Mouse (Mus musculus): ENCODE measurements around the gene Adam23. TPM values are rescaled to one million over a fixed set of nuclear protein-coding genes. Genes with fewer than 3 reads are reported as not detected.

Gene Adam23
- polyA plus RNA-seq, 1 experiment = 0.43 TPM

GRCm38 (mm10) chr1:63534271-63534827, 88.7 kb downstream of the Adam23 start:
- no peaks in the 10 kb centered on the region for H3K27me3 ChIP-seq (ENCODE audit: control insufficient read depth, insufficient read depth, insufficient read length)

DNA sequence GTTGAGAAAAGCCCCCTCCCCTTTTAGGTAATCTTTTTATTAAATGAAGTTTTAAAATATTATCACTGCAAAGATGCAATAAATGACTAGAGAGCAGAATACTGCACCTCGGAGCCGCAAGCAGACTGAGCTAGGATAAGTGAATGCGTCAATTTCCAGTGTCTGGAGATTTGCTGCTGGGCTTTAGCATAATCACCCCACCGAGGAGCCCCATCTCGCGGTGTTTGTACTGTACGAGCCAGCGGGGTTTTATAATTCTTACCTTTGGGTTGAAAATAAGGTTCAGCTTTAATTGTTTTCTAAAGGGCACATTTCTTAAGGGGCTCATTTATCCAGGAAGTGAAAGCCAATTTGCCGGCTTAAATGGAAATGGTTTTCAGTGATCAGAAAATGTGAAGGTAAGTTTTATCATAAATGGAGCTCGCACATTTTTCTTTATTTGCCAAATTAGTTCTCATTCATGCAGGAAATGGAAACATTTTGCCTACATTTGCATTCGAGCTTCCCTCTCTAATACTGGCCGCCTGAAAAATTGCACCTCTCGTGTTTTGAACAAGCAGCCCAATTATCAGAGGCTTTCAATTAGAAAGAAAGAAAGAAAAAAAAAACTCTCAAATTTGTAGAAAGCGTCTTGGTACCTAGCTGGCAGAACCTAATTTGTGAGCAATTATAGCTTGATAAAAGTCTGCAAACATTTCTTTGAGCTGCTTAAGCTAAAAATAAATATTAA, 94.4 kb downstream of the Adam23 start:
- TF ChIP-seq POLR2A (IDR thresholded peaks at IDR 0.05; ENCODE audit: insufficient read length, low read depth) = no peak
- TF ChIP-seq E2F4 (IDR thresholded peaks at IDR 0.05; ENCODE audit: insufficient read depth) = no peak
- no peak for TF ChIP-seq CEBPB (IDR thresholded peaks at IDR 0.05; ENCODE audit: insufficient read depth, poor library complexity, severe bottlenecking)
- TF ChIP-seq TCF3 (IDR thresholded peaks at IDR 0.05; ENCODE audit: insufficient read length, low read depth) = no peak
- TF ChIP-seq POLR2AphosphoS2 (IDR thresholded peaks at IDR 0.05; ENCODE audit: insufficient read length, low read depth) = no peak
- no peak for TF ChIP-seq SRF (IDR thresholded peaks at IDR 0.05; ENCODE audit: control insufficient read depth, insufficient read length, low read depth)
- no peak for TF ChIP-seq MAX (IDR thresholded peaks at IDR 0.05; ENCODE audit: low read depth)
- no peak for TF ChIP-seq MYOD1 (IDR thresholded peaks at IDR 0.05; ENCODE audit: control insufficient read depth in 1 of 3, insufficient read length in 2 of 3, low read depth in 2 of 3)
- TF ChIP-seq REST (IDR thresholded peaks at IDR 0.05; ENCODE audit: insufficient read depth, insufficient read length) = no peak
- TF ChIP-seq MYOG (IDR thresholded peaks at IDR 0.05; ENCODE audit: control insufficient read depth in 1 of 3, insufficient read depth in 1 of 3, insufficient read length in 2 of 3, low read depth in 2 of 3) = no peak
- TF ChIP-seq TCF12 (IDR thresholded peaks at IDR 0.05; ENCODE audit: insufficient read depth, poor library complexity, severe bottlenecking) = no peak
- Histone ChIP-seq H3ac (ENCODE audit: control insufficient read depth, insufficient read length) (no peak overlapping the region), H3K27me3 (ENCODE audit: control insufficient read depth, insufficient read depth, insufficient read length) (no peaks in the 10 kb centered on the region), H3K36me3 (ENCODE audit: control insufficient read depth, insufficient read depth) (no peaks in the 10 kb centered on the region), H3K79me2 (ENCODE audit: control insufficient read depth, insufficient read depth) (no peaks in the 10 kb centered on the region), H3K4me2 (ENCODE audit: low read depth) (no peak overlapping the region), H3K4me3 (no peak overlapping the region)

More at GRCm38 (mm10) chr1:63534271-63534827, 88.7 kb downstream of the Adam23 start:
- Histone ChIP-seq H3K4me2 (ENCODE audit: low read depth) (no peak overlapping the region), H3K79me2 (ENCODE audit: control insufficient read depth, insufficient read depth) (no peaks in the 10 kb centered on the region), H3ac (ENCODE audit: control insufficient read depth, insufficient read length) (no peak overlapping the region), H3K36me3 (ENCODE audit: control insufficient read depth, insufficient read depth) (no peaks in the 10 kb centered on the region), H3K4me3 (no peak overlapping the region)
- TF ChIP-seq TCF12 (IDR thresholded peaks at IDR 0.05; ENCODE audit: insufficient read depth, poor library complexity, severe bottlenecking) (peak; percentile 16), MYOD1 (IDR thresholded peaks at IDR 0.05; ENCODE audit: control insufficient read depth in 1 of 3, insufficient read length in 2 of 3, low read depth in 2 of 3) (peak in 2 of 3 experiments; percentile 80 to 81), MYOG (IDR thresholded peaks at IDR 0.05; ENCODE audit: control insufficient read depth in 1 of 3, insufficient read depth in 1 of 3, insufficient read length in 2 of 3, low read depth in 2 of 3) (peak in 1 of 3 experiments; percentile 73), REST (IDR thresholded peaks at IDR 0.05; ENCODE audit: insufficient read depth, insufficient read length) (no peak)

DNA sequence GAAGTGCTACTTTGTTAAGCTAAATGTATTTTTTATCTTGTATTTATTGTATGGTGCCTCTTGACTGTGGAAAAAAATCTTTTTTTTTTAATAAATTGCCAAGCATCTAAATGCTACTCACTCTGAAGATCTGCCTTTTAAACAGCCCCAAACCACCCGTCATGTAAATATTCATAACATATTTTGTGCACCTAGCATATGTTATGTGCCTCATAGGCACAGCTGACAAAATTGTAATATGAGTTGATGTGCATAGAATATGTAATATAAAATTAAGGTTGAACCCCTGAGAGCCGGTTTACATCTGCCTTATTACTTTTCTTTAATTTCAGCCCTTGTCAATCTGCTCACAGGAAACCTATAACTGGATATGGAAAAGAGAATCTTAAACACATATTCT, 98.4 kb downstream of the Adam23 start:
- H3K27me3 ChIP-seq (ENCODE audit: control insufficient read depth, insufficient read depth, insufficient read length) = no peaks in the 10 kb centered on the region
- TF ChIP-seq E2F4 (IDR thresholded peaks at IDR 0.05; ENCODE audit: insufficient read depth) (no peak), POLR2AphosphoS2 (IDR thresholded peaks at IDR 0.05; ENCODE audit: insufficient read length, low read depth) (no peak)
- no peak overlapping the region for H3K4me2 ChIP-seq (ENCODE audit: low read depth)
- H3ac ChIP-seq (ENCODE audit: control insufficient read depth, insufficient read length) = no peak overlapping the region
- H3K36me3 ChIP-seq (ENCODE audit: control insufficient read depth, insufficient read depth) = no peaks in the 10 kb centered on the region
- H3K79me2 ChIP-seq (ENCODE audit: control insufficient read depth, insufficient read depth) = no peaks in the 10 kb centered on the region
- no peak overlapping the region for H3K4me3 ChIP-seq

DNA sequence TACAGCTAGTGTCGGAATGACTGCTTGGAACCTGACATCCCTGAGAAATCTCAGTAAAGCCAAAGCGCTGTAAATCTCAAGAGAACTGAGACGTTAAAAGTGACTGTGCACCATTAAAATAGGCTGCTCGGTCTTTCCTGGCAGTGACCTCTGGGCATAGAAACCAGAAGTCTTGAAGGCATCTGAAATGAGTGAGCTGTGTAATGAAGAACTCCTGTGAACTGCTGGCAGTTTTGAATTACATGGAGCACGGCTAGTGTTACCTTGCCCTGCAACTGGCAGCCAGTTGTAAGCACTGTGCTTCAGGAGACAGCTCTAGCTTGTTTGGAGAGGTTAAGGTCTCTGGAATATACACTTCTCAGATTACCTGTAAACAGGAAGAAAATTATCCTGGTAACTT, 107.3 kb downstream of the Adam23 start:
- Histone ChIP-seq H3K4me2 (ENCODE audit: low read depth) (no peak overlapping the region), H3K36me3 (ENCODE audit: control insufficient read depth, insufficient read depth) (no peaks in the 10 kb centered on the region), H3K79me2 (ENCODE audit: control insufficient read depth, insufficient read depth) (no peaks in the 10 kb centered on the region), H3K4me3 (no peak overlapping the region), H3ac (ENCODE audit: control insufficient read depth, insufficient read length) (no peak overlapping the region), H3K27me3 (ENCODE audit: control insufficient read depth, insufficient read depth, insufficient read length) (no peaks in the 10 kb centered on the region)
- TF ChIP-seq USF1 (IDR thresholded peaks at IDR 0.05; ENCODE audit: low read depth) (no peak), E2F4 (IDR thresholded peaks at IDR 0.05; ENCODE audit: insufficient read depth) (no peak), POLR2A (IDR thresholded peaks at IDR 0.05; ENCODE audit: insufficient read length, low read depth) (no peak), TCF3 (IDR thresholded peaks at IDR 0.05; ENCODE audit: insufficient read length, low read depth) (no peak), MAX (IDR thresholded peaks at IDR 0.05; ENCODE audit: low read depth) (no peak), MYOG (IDR thresholded peaks at IDR 0.05; ENCODE audit: control insufficient read depth in 1 of 3, insufficient read depth in 1 of 3, insufficient read length in 2 of 3, low read depth in 2 of 3) (no peak), CEBPB (IDR thresholded peaks at IDR 0.05; ENCODE audit: insufficient read depth, poor library complexity, severe bottlenecking) (no peak), MYOD1 (IDR thresholded peaks at IDR 0.05; ENCODE audit: control insufficient read depth in 1 of 3, insufficient read length in 2 of 3, low read depth in 2 of 3) (no peak), SRF (IDR thresholded peaks at IDR 0.05; ENCODE audit: control insufficient read depth, insufficient read length, low read depth) (no peak), REST (IDR thresholded peaks at IDR 0.05; ENCODE audit: insufficient read depth, insufficient read length) (no peak), POLR2AphosphoS2 (IDR thresholded peaks at IDR 0.05; ENCODE audit: insufficient read length, low read depth) (no peak), TCF12 (IDR thresholded peaks at IDR 0.05; ENCODE audit: insufficient read depth, poor library complexity, severe bottlenecking) (no peak)

Data from myocyte (in vitro differentiated cells).